Mouse (Mus musculus): Measurements from ENCODE around the gene Rptor.

DNA sequence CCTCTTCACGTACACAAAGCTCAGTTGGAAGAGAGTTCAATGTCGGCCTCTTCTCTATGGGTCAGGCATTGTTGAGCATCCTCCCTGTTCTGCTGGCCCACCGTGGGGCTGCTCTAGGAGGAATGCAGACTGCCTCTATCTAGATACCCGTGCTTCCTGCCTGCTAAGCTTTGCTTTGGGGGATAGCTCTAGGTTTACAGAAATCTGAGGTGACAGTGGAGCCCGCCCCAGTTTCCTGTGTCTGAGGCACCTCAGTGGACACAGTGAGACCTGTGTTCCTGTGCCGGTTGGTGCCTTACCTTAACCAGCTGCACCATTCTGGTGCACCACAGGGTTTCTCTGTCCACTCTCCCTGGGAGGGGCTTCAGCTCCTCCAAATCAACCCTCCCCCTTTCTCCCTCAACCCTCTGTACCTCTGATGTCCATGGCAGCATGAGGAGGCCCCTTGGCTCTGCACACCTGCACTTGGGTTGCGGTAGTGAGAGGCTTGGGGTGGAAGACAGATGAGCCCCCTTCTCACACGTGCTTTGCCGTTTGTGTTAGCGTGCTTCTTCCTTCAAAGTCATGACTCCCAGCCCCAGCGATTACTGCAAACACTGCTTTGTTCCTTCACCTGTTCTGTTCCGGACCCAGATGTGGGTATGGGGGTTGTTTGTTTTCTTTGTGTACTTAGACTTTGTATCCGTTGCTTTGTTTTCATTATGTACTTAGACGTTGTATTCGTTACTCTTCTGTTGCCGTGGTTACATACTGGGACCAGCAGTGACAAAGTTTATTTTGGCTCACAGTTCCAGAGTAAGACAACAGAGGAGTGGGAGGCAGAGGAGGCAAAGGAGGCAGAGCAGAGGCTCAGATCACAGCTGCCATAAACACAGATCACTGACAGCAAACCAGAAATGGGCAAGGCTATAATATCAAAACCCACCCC, 231.4 kb downstream of the Rptor start:
- no peak for TF ChIP-seq CTCF (IDR thresholded peaks at IDR 0.05; ENCODE audit: low read depth)
- TF ChIP-seq EP300 (IDR thresholded peaks at IDR 0.05; ENCODE audit: low read depth), result no peak

Data from liver, postnatal 0 days (tissue).